Mouse (Mus musculus): Measurements from ENCODE around the gene Coa7.

DNA sequence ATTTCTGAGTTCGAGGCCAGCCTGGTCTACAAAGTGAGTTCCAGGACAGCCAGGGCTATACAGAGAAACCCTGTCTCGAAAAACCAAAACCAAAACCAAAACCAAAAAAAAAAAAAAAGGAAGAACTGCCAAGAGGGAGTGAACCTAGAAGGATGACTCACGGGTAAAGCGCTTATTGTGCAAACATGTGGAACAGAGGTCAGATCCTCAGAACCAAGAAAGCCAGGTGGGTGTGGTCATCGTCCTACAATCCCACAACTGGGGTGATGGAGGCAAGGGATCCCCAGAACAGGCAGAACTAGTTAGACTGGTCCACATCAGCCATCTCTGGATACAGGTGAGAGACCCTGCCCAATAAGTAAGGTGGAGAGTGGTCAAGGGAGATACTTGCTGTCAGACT is 19.2 kb downstream of the Coa7 start:
- no peak for TF ChIP-seq ZC3H11A (IDR thresholded peaks at IDR 0.05; ENCODE audit: low read depth, low read length)
- no peak for TF ChIP-seq NRF1 (IDR thresholded peaks at IDR 0.05; ENCODE audit: insufficient read depth, low read depth, low read length, poor library complexity, severe bottlenecking)
- no peak for TF ChIP-seq POLR2A (IDR thresholded peaks at IDR 0.05; ENCODE audit: control insufficient read depth in 1 of 2, insufficient read depth in 1 of 2, low read depth in 1 of 2, low read length in 2 of 2, poor library complexity in 1 of 2)
- TF ChIP-seq EP300 (IDR thresholded peaks at IDR 0.05; ENCODE audit: low read depth in 1 of 2, low read length in 2 of 2), result no peak
- no peak for TF ChIP-seq BHLHE40 (IDR thresholded peaks at IDR 0.05; ENCODE audit: borderline replicate concordance, low read depth, low read length)
- TF ChIP-seq TAL1 (IDR thresholded peaks at IDR 0.05; ENCODE audit: low read length), result no peak
- no peak for TF ChIP-seq MAZ (IDR thresholded peaks at IDR 0.05; ENCODE audit: low read depth, low read length)
- no peak for TF ChIP-seq CTCF (IDR thresholded peaks at IDR 0.05 in 2 of 3, conservative IDR thresholded peaks at IDR 0.05 in 1 of 3; ENCODE audit: control insufficient read depth in 1 of 3, insufficient read depth in 1 of 3, low read depth in 2 of 3, low read length in 3 of 3, poor library complexity in 1 of 3, severe bottlenecking in 1 of 3)
- TF ChIP-seq ZMIZ1 (IDR thresholded peaks at IDR 0.05; ENCODE audit: low read depth, low read length), result no peak
- TF ChIP-seq UBTF (IDR thresholded peaks at IDR 0.05; ENCODE audit: borderline replicate concordance, insufficient read depth, low read depth, low read length), result no peak

All from MEL (cell line).